Mouse (Mus musculus): Measurements from ENCODE around the gene Npsr1. TPM values are rescaled to one million over a fixed set of nuclear protein-coding genes. Genes with fewer than 3 reads are reported as not detected.

The Npsr1 gene
- polyA plus RNA-seq, 1 experiment from 2014 or later: not detected

- H3K27me3 ChIP-seq (ENCODE audit: control insufficient read depth, insufficient read depth, low read length): no peaks in the 10 kb centered on the region
- no peak overlapping the region for H3K4me2 ChIP-seq (replicated peaks; ENCODE audit: low read depth)
- DNase-seq (ENCODE audit: low spot score) (no peak), ATAC-seq (ENCODE audit: low FRiP score, low TSS enrichment) (no peak)
- no peak overlapping the region for H3K9ac ChIP-seq (ENCODE audit: low read length)
- 30% methylated on average over 1 of the region's 1 CpGs for WGBS
- no peaks in the 10 kb centered on the region for H3K9me3 ChIP-seq (ENCODE audit: control insufficient read depth, low read length)
- no peak overlapping the region for H3K27ac ChIP-seq (replicated peaks)
- no peak overlapping the region for H3K4me3 ChIP-seq (ENCODE audit: low read depth, low read length)
- H3K4me1 ChIP-seq (replicated peaks; ENCODE audit: control insufficient read depth, insufficient read depth): no peaks in the 10 kb centered on the region
- H3K36me3 ChIP-seq (ENCODE audit: control insufficient read depth, insufficient read depth, low read length): no peaks in the 10 kb centered on the region
- TF ChIP-seq EP300 (optimal IDR thresholded peaks at IDR 0.05) (no peak), CTCF (IDR thresholded peaks at IDR 0.05; ENCODE audit: low read depth) (no peak)
Observed at GRCm38 (mm10) chr9:24157208-24157607, 59.4 kb downstream of the Npsr1 start.

- no peaks in the 10 kb centered on the region for H3K36me3 ChIP-seq (ENCODE audit: control insufficient read depth, insufficient read depth, low read length)
- TF ChIP-seq CTCF (IDR thresholded peaks at IDR 0.05; ENCODE audit: low read depth) (no peak), EP300 (optimal IDR thresholded peaks at IDR 0.05) (no peak)
- ATAC-seq (ENCODE audit: low FRiP score, low TSS enrichment): no peak
- H3K27me3 ChIP-seq (ENCODE audit: control insufficient read depth, insufficient read depth, low read length): no peaks in the 10 kb centered on the region
- H3K9me3 ChIP-seq (ENCODE audit: control insufficient read depth, low read length): no peaks in the 10 kb centered on the region
- WGBS: 54% methylated on average over 1 of the region's 1 CpGs
- H3K4me1 ChIP-seq (replicated peaks; ENCODE audit: control insufficient read depth, insufficient read depth): no peaks in the 10 kb centered on the region
- DNase-seq (ENCODE audit: low spot score): no peak
- H3K4me3 ChIP-seq (ENCODE audit: low read depth, low read length): no peak overlapping the region
- no peak overlapping the region for H3K4me2 ChIP-seq (replicated peaks; ENCODE audit: low read depth)
- H3K9ac ChIP-seq (ENCODE audit: low read length): no peak overlapping the region
- no peak overlapping the region for H3K27ac ChIP-seq (replicated peaks)
Observed at GRCm38 (mm10) chr9:24160409-24160808, 62.6 kb downstream of the Npsr1 start.

- Histone ChIP-seq H3K27me3 (ENCODE audit: control insufficient read depth, insufficient read depth, low read length) (no peaks in the 10 kb centered on the region), H3K9ac (ENCODE audit: low read length) (no peak overlapping the region), H3K4me3 (ENCODE audit: low read depth, low read length) (no peak overlapping the region), H3K4me2 (replicated peaks; ENCODE audit: low read depth) (no peak overlapping the region), H3K36me3 (ENCODE audit: control insufficient read depth, insufficient read depth, low read length) (no peaks in the 10 kb centered on the region), H3K9me3 (ENCODE audit: control insufficient read depth, low read length) (no peaks in the 10 kb centered on the region), H3K4me1 (replicated peaks; ENCODE audit: control insufficient read depth, insufficient read depth) (no peaks in the 10 kb centered on the region), H3K27ac (replicated peaks) (no peak overlapping the region)
- DNase-seq (ENCODE audit: low spot score) (no peak), ATAC-seq (ENCODE audit: low FRiP score, low TSS enrichment) (no peak)
- TF ChIP-seq EP300 (optimal IDR thresholded peaks at IDR 0.05) (no peak), CTCF (IDR thresholded peaks at IDR 0.05; ENCODE audit: low read depth) (no peak)
- 68% methylated on average over 1 of the region's 1 CpGs for WGBS
Observed at GRCm38 (mm10) chr9:24168501-24168900, 70.7 kb downstream of the Npsr1 start.

GRCm38 (mm10) chr9:24170728-24171127 lies 72.9 kb downstream of the Npsr1 start:
- Histone ChIP-seq H3K4me1 (replicated peaks; ENCODE audit: control insufficient read depth, insufficient read depth) (no peaks in the 10 kb centered on the region), H3K9me3 (ENCODE audit: control insufficient read depth, low read length) (no peaks in the 10 kb centered on the region), H3K27ac (replicated peaks) (no peak overlapping the region), H3K9ac (ENCODE audit: low read length) (no peak overlapping the region), H3K36me3 (ENCODE audit: control insufficient read depth, insufficient read depth, low read length) (no peaks in the 10 kb centered on the region), H3K4me2 (replicated peaks; ENCODE audit: low read depth) (no peak overlapping the region), H3K4me3 (ENCODE audit: low read depth, low read length) (no peak overlapping the region), H3K27me3 (ENCODE audit: control insufficient read depth, insufficient read depth, low read length) (no peaks in the 10 kb centered on the region)
- TF ChIP-seq EP300 (optimal IDR thresholded peaks at IDR 0.05) (no peak), CTCF (IDR thresholded peaks at IDR 0.05; ENCODE audit: low read depth) (no peak)
- ATAC-seq (ENCODE audit: low FRiP score, low TSS enrichment) (no peak), DNase-seq (ENCODE audit: low spot score) (no peak)
- WGBS: 83% methylated on average over 1 of the region's 1 CpGs

GRCm38 (mm10) chr9:24178744-24179143 lies 80.9 kb downstream of the Npsr1 start:
- ATAC-seq (ENCODE audit: low FRiP score, low TSS enrichment) (no peak), DNase-seq (ENCODE audit: low spot score) (no peak)
- no peaks in the 10 kb centered on the region for H3K4me1 ChIP-seq (replicated peaks; ENCODE audit: control insufficient read depth, insufficient read depth)
- H3K9ac ChIP-seq (ENCODE audit: low read length): no peak overlapping the region
- no peaks in the 10 kb centered on the region for H3K27me3 ChIP-seq (ENCODE audit: control insufficient read depth, insufficient read depth, low read length)
- H3K27ac ChIP-seq (replicated peaks): no peak overlapping the region
- TF ChIP-seq CTCF (IDR thresholded peaks at IDR 0.05; ENCODE audit: low read depth) (no peak), EP300 (optimal IDR thresholded peaks at IDR 0.05) (no peak)
- H3K36me3 ChIP-seq (ENCODE audit: control insufficient read depth, insufficient read depth, low read length): no peaks in the 10 kb centered on the region
- no peak overlapping the region for H3K4me3 ChIP-seq (ENCODE audit: low read depth, low read length)
- WGBS: 80% methylated on average over 2 of the region's 2 CpGs
- H3K9me3 ChIP-seq (ENCODE audit: control insufficient read depth, low read length): no peaks in the 10 kb centered on the region
- no peak overlapping the region for H3K4me2 ChIP-seq (replicated peaks; ENCODE audit: low read depth)

GRCm38 (mm10) chr9:24180926-24181325 lies 83.1 kb downstream of the Npsr1 start:
- no peaks in the 10 kb centered on the region for H3K27me3 ChIP-seq (ENCODE audit: control insufficient read depth, insufficient read depth, low read length)
- DNase-seq (ENCODE audit: low spot score): no peak
- no peak for ATAC-seq (ENCODE audit: low FRiP score, low TSS enrichment)
- H3K27ac ChIP-seq (replicated peaks): no peak overlapping the region
- no peak overlapping the region for H3K9ac ChIP-seq (ENCODE audit: low read length)
- H3K4me1 ChIP-seq (replicated peaks; ENCODE audit: control insufficient read depth, insufficient read depth): no peaks in the 10 kb centered on the region
- no peaks in the 10 kb centered on the region for H3K36me3 ChIP-seq (ENCODE audit: control insufficient read depth, insufficient read depth, low read length)
- WGBS: 80% methylated on average over 7 of the region's 7 CpGs
- no peak for TF ChIP-seq CTCF (IDR thresholded peaks at IDR 0.05; ENCODE audit: low read depth)
- no peak for TF ChIP-seq EP300 (optimal IDR thresholded peaks at IDR 0.05)
- no peak overlapping the region for H3K4me3 ChIP-seq (ENCODE audit: low read depth, low read length)
- no peaks in the 10 kb centered on the region for H3K9me3 ChIP-seq (ENCODE audit: control insufficient read depth, low read length)
- H3K4me2 ChIP-seq (replicated peaks; ENCODE audit: low read depth): no peak overlapping the region

All from stomach, postnatal 0 days (tissue).